Mouse (Mus musculus): Measurements from ENCODE around the gene Zbtb12.

DNA sequence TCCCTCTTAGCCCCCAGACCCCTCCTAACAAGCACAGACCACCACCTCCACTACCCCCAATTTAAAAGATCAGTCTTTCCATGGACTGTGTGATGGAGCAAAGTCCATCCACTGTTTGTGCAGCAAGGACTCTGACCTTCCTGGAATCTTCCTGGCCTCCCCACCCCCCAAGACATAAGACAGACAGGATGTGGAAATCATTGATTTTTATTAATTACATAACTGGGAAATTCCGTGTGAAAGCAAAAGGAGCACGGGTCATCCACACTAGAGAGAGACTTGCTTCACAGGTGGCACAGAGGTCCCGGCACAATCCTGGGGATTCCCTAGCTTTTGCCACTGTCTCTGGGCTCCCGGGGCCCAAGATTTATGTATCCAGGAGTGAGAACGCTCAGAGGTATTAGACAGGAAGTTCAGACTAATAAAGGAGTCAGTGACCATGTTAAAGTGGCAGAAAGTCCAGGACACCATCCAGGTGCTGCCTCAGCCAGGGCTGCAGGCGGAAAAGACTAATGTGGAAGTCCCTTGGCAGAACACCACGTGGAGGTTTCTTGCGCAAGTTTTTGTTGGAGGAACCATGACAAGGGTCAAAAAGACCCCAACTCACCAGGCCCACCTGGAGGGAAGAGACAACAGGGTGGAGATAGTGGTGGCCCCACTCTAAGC is 16.7 kb upstream of the Zbtb12 start, which contains the start of gene Cfb:
- no peak for TF ChIP-seq CTCF (IDR thresholded peaks at IDR 0.05; ENCODE audit: low read depth)
- peak; percentile 59 for TF ChIP-seq EP300 (IDR thresholded peaks at IDR 0.05; ENCODE audit: low read depth)

All from liver, postnatal 0 days (tissue).